ENCODE assay signal across 9 mouse cellular contexts in the genomic region with DNA sequence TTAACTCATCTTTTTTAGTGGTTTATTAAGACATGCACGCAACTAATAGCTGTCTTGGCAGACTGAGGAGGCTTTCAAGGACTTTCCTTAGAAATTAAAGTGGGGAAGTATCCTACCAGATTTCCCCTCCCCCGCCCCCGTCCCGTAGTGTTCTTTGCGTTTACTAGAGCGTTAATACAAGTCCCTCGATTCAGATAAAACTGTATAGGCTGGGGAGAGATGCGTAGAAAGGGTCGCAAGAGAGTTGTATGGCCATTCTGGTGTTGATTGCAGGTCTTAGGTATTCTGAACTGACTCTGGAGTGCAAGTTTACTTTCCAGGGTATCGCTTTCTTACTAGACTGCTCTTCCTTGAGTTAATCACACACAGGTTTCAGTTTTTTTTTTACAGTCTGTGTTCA. TPM values are rescaled to one million over a fixed set of nuclear protein-coding genes. Genes with fewer than 3 reads are reported as not detected.
A peak's percentile ranks its signal among the peaks of the same experiment; 100 is the strongest.
DNase-seq lines count a peak whose midpoint lies in the region; ATAC-seq and TF ChIP-seq lines count a peak whose summit lies in the region.
"Had no signal": no experiment of that assay in that cellular context is flagged by ENCODE, and none has a peak within 500 bp of the region (broad histone marks: within the 10 kb centered on the region; RNA-seq: fewer than 3 reads in every experiment).

No protein-coding gene starts in this region.

- no peak for TF ChIP-seq CTCF in kidney, postnatal 0 days (IDR thresholded peaks at IDR 0.05; ENCODE audit: low read depth)
- TF ChIP-seq CTCF in hindbrain, postnatal 0 days (IDR thresholded peaks at IDR 0.05; ENCODE audit: low read depth), result no peak

- H3K27me3 ChIP-seq in kidney, postnatal 0 days (ENCODE audit: insufficient read depth, low read length), result no peaks in the 10 kb centered on the region
- no peaks in the 10 kb centered on the region for H3K27me3 ChIP-seq in embryonic facial prominence, embryonic 12.5 days
- H3K27me3 ChIP-seq in hindbrain, postnatal 0 days (ENCODE audit: insufficient read depth, low read length), result no peaks in the 10 kb centered on the region
- H3K27me3 ChIP-seq in midbrain, embryonic 16.5 days (ENCODE audit: control insufficient read depth, insufficient read depth, low read depth, low read length), result no peaks in the 10 kb centered on the region

- ATAC-seq in kidney, postnatal 0 days (replicated peaks; ENCODE audit: low FRiP score, low read depth), result no peak
- no peak for ATAC-seq in embryonic facial prominence, embryonic 12.5 days (ENCODE audit: insufficient number of reproducible peaks, insufficient read depth, low FRiP score, low TSS enrichment)
- ATAC-seq in hindbrain, postnatal 0 days, result no peak
- ATAC-seq in midbrain, embryonic 16.5 days, result no peak

- H3K4me3 ChIP-seq in kidney, postnatal 0 days (replicated peaks; ENCODE audit: low read depth, low read length), result peak overlapping the region; percentile 95
- H3K4me3 ChIP-seq in embryonic facial prominence, embryonic 12.5 days, result peak overlapping the region; percentile 94
- peak overlapping the region; percentile 88 for H3K4me3 ChIP-seq in hindbrain, postnatal 0 days (ENCODE audit: low read length)
- H3K4me3 ChIP-seq in midbrain, embryonic 16.5 days (ENCODE audit: low read depth, low read length), result peak overlapping the region; percentile 92

- peak overlapping the region; percentile 99; the same call in 1 of the 2 replicates for H3K27ac ChIP-seq in kidney, postnatal 0 days
- H3K27ac ChIP-seq in embryonic facial prominence, embryonic 12.5 days, result no peak overlapping the region
- no peak overlapping the region for H3K27ac ChIP-seq in hindbrain, postnatal 0 days
- no peak overlapping the region for H3K27ac ChIP-seq in midbrain, embryonic 16.5 days (ENCODE audit: low read length)

- H3K4me2 ChIP-seq in kidney, postnatal 0 days (ENCODE audit: low read length), result peak overlapping the region; percentile 72
- peak overlapping the region; percentile 52 for H3K4me2 ChIP-seq in embryonic facial prominence, embryonic 12.5 days (replicated peaks)
- peak overlapping the region; percentile 93 for H3K4me2 ChIP-seq in hindbrain, postnatal 0 days (ENCODE audit: low read depth, low read length)
- H3K4me2 ChIP-seq in midbrain, embryonic 16.5 days (ENCODE audit: low read length), result peak overlapping the region; percentile 80

- H3K36me3 ChIP-seq in kidney, postnatal 0 days (ENCODE audit: insufficient read depth, low read length), result peaks cover 36% of the 10 kb centered on the region
- H3K36me3 ChIP-seq in embryonic facial prominence, embryonic 12.5 days, result peaks cover 34% of the 10 kb centered on the region
- H3K36me3 ChIP-seq in hindbrain, postnatal 0 days (ENCODE audit: insufficient read depth, low read length), result peaks cover 31% of the 10 kb centered on the region
- peaks cover 27% of the 10 kb centered on the region for H3K36me3 ChIP-seq in midbrain, embryonic 16.5 days (ENCODE audit: control insufficient read depth, insufficient read depth, low read length)

- peaks cover 4% of the 10 kb centered on the region; the same call in 1 of the 2 replicates for H3K4me1 ChIP-seq in kidney, postnatal 0 days (replicated peaks; ENCODE audit: insufficient read depth, low read length)
- peaks cover 6% of the 10 kb centered on the region for H3K4me1 ChIP-seq in embryonic facial prominence, embryonic 12.5 days
- H3K4me1 ChIP-seq in hindbrain, postnatal 0 days (ENCODE audit: insufficient read depth, low read length), result peaks cover 5% of the 10 kb centered on the region; the same call in 1 of the 2 replicates
- peaks cover 8% of the 10 kb centered on the region for H3K4me1 ChIP-seq in midbrain, embryonic 16.5 days (ENCODE audit: control insufficient read depth, insufficient read depth, low read length)

- no peak for DNase-seq in kidney, postnatal 0 days (ENCODE audit: low spot score)
- DNase-seq in kidney, adult 8-10 months, result no peak
- DNase-seq in hindbrain, postnatal 0 days (ENCODE audit: low spot score), result no peak
- DNase-seq in T-cell, adult 2 months (ENCODE audit: low spot score), result no peak
- no peak for DNase-seq in ovary, postnatal 36 days (ENCODE audit: low spot score)
- no peak for DNase-seq in spleen, postnatal 14 days (ENCODE audit: low spot score in 2 of 2)
- DNase-seq: lung, postnatal 10 days had no signal

- H3K9me3 ChIP-seq in kidney, postnatal 0 days (replicated peaks; ENCODE audit: low read length), result no peaks in the 10 kb centered on the region
- H3K9me3 ChIP-seq in embryonic facial prominence, embryonic 12.5 days, result no peaks in the 10 kb centered on the region
- no peaks in the 10 kb centered on the region for H3K9me3 ChIP-seq in hindbrain, postnatal 0 days (ENCODE audit: low read length)
- H3K9me3 ChIP-seq in midbrain, embryonic 16.5 days (replicated peaks; ENCODE audit: control insufficient read depth, low read length, poor library complexity, severe bottlenecking), result no peaks in the 10 kb centered on the region

- peak overlapping the region; percentile 98; the same call in 1 of the 2 replicates for H3K9ac ChIP-seq in kidney, postnatal 0 days (ENCODE audit: low read depth, low read length)
- peak overlapping the region; percentile 94 for H3K9ac ChIP-seq in embryonic facial prominence, embryonic 12.5 days
- H3K9ac ChIP-seq in hindbrain, postnatal 0 days (replicated peaks; ENCODE audit: low read length), result peak overlapping the region; percentile 95; the same call in 1 of the 2 replicates
- peak overlapping the region; percentile 93 for H3K9ac ChIP-seq in midbrain, embryonic 16.5 days (ENCODE audit: low read depth, low read length)

- WGBS in kidney, postnatal 0 days, result 14% methylated on average over 10 of the region's 10 CpGs
- 24% methylated on average over 10 of the region's 10 CpGs for WGBS in embryonic facial prominence, embryonic 12.5 days
- WGBS in hindbrain, postnatal 0 days, result 22% methylated on average over 10 of the region's 10 CpGs
- 19% methylated on average over 10 of the region's 10 CpGs for WGBS in midbrain, embryonic 16.5 days

RNA-seq across cellular contexts. Expression of a gene that starts 1.2 kb away (rescaled TPM):
- polyA plus RNA-seq in kidney, postnatal 0 days (2015; fragmentation: Nextera tagmentation; extraction: Ambion mirVana), result 0.82 and 0.92 TPM in 2 replicates
- polyA plus RNA-seq in embryonic facial prominence, embryonic 12.5 days (2016; fragmentation: Nextera tagmentation; extraction: Ambion mirVana), result 0.43 and 1.1 TPM in 2 replicates
- total RNA-seq in hindbrain, postnatal 0 days (2014; rRNA removed), result 7.0 TPM in 1 of 2 replicates, not detected in the other
- 0.29 and 0.84 TPM in 2 replicates for polyA plus RNA-seq in hindbrain, postnatal 0 days (2015; fragmentation: Nextera tagmentation; extraction: Ambion mirVana)
- 0.62 and 0.71 TPM in 2 replicates for polyA plus RNA-seq in midbrain, embryonic 16.5 days (2015; fragmentation: Nextera tagmentation; extraction: Ambion mirVana)

RNA-seq across cellular contexts. Expression of a gene that starts 1.5 kb away (rescaled TPM):
- polyA plus RNA-seq in kidney, postnatal 0 days (2015; fragmentation: Nextera tagmentation; extraction: Ambion mirVana), result 116 and 123 TPM in 2 replicates
- 151 and 155 TPM in 2 replicates for polyA plus RNA-seq in embryonic facial prominence, embryonic 12.5 days (2016; fragmentation: Nextera tagmentation; extraction: Ambion mirVana)
- 100 and 124 TPM in 2 replicates for total RNA-seq in hindbrain, postnatal 0 days (2014; rRNA removed)
- 134 and 139 TPM in 2 replicates for polyA plus RNA-seq in hindbrain, postnatal 0 days (2015; fragmentation: Nextera tagmentation; extraction: Ambion mirVana)
- 156 and 165 TPM in 2 replicates for polyA plus RNA-seq in midbrain, embryonic 16.5 days (2015; fragmentation: Nextera tagmentation; extraction: Ambion mirVana)

RNA-seq across cellular contexts. Expression of a gene that starts 9.3 kb away (rescaled TPM):
- 28.0 and 31.9 TPM in 2 replicates for polyA plus RNA-seq in kidney, postnatal 0 days (2015; fragmentation: Nextera tagmentation; extraction: Ambion mirVana)
- polyA plus RNA-seq in embryonic facial prominence, embryonic 12.5 days (2016; fragmentation: Nextera tagmentation; extraction: Ambion mirVana), result 14.7 and 18.6 TPM in 2 replicates
- 2.4 and 3.2 TPM in 2 replicates for total RNA-seq in hindbrain, postnatal 0 days (2014; rRNA removed)
- 2.5 and 2.9 TPM in 2 replicates for polyA plus RNA-seq in hindbrain, postnatal 0 days (2015; fragmentation: Nextera tagmentation; extraction: Ambion mirVana)
- 2.1 and 2.2 TPM in 2 replicates for polyA plus RNA-seq in midbrain, embryonic 16.5 days (2015; fragmentation: Nextera tagmentation; extraction: Ambion mirVana)

RNA-seq across cellular contexts. Expression of a gene that starts 21.7 kb away (rescaled TPM):
- 85.4 and 92.2 TPM in 2 replicates for polyA plus RNA-seq in kidney, postnatal 0 days (2015; fragmentation: Nextera tagmentation; extraction: Ambion mirVana)
- 144 and 147 TPM in 2 replicates for polyA plus RNA-seq in embryonic facial prominence, embryonic 12.5 days (2016; fragmentation: Nextera tagmentation; extraction: Ambion mirVana)
- 67.4 and 90.4 TPM in 2 replicates for total RNA-seq in hindbrain, postnatal 0 days (2014; rRNA removed)
- polyA plus RNA-seq in hindbrain, postnatal 0 days (2015; fragmentation: Nextera tagmentation; extraction: Ambion mirVana), result 155 and 157 TPM in 2 replicates
- polyA plus RNA-seq in midbrain, embryonic 16.5 days (2015; fragmentation: Nextera tagmentation; extraction: Ambion mirVana), result 183 and 186 TPM in 2 replicates

RNA-seq across cellular contexts. Expression of a gene that starts 40.1 kb away (rescaled TPM):
- polyA plus RNA-seq in kidney, postnatal 0 days (2015; fragmentation: Nextera tagmentation; extraction: Ambion mirVana), result 7.2 and 8.9 TPM in 2 replicates
- 18.7 and 20.0 TPM in 2 replicates for polyA plus RNA-seq in embryonic facial prominence, embryonic 12.5 days (2016; fragmentation: Nextera tagmentation; extraction: Ambion mirVana)
- total RNA-seq in hindbrain, postnatal 0 days (2014; rRNA removed), result 8.9 and 9.6 TPM in 2 replicates
- 11.4 and 12.6 TPM in 2 replicates for polyA plus RNA-seq in hindbrain, postnatal 0 days (2015; fragmentation: Nextera tagmentation; extraction: Ambion mirVana)
- polyA plus RNA-seq in midbrain, embryonic 16.5 days (2015; fragmentation: Nextera tagmentation; extraction: Ambion mirVana), result 12.6 and 14.3 TPM in 2 replicates
